Mouse (Mus musculus): ENCODE measurements around the gene Hnrnpd. TPM values are rescaled to one million over a fixed set of nuclear protein-coding genes. Genes with fewer than 3 reads are reported as not detected.

Hnrnpd gene
- polyA plus RNA-seq, 1 experiment = 171 TPM

GRCm38 (mm10) chr5:100000048-100000447 is 21.3 kb upstream of the Hnrnpd start:
- H3K36me3 ChIP-seq (ENCODE audit: control insufficient read depth, insufficient read depth) = no peaks in the 10 kb centered on the region
- no peaks in the 10 kb centered on the region for H3K79me3 ChIP-seq (ENCODE audit: low read depth)
- no peak overlapping the region for H3ac ChIP-seq (ENCODE audit: control insufficient read depth, insufficient read length, low read depth)
- TF ChIP-seq USF1 (IDR thresholded peaks at IDR 0.05; ENCODE audit: low read depth) (no peak), CTCF (IDR thresholded peaks at IDR 0.05; ENCODE audit: control insufficient read depth, insufficient read depth, insufficient read length) (no peak), FOSL1 (IDR thresholded peaks at IDR 0.05; ENCODE audit: insufficient read depth, low read length, poor library complexity, severe bottlenecking) (no peak), CEBPB (IDR thresholded peaks at IDR 0.05; ENCODE audit: low read depth) (no peak), MYOG (IDR thresholded peaks at IDR 0.05; ENCODE audit: control insufficient read depth, extremely low read depth, insufficient read length) (no peak), MYOD1 (IDR thresholded peaks at IDR 0.05; ENCODE audit: control insufficient read depth, insufficient read length, low read depth) (no peak), MAX (IDR thresholded peaks at IDR 0.05) (no peak)
- no peaks in the 10 kb centered on the region for H3K27me3 ChIP-seq (ENCODE audit: control insufficient read depth, insufficient read depth, insufficient read length)
- no peak overlapping the region for H3K4me3 ChIP-seq (ENCODE audit: insufficient read depth, poor library complexity, severe bottlenecking)
- H3K79me2 ChIP-seq (ENCODE audit: control insufficient read depth, insufficient read depth) = no peaks in the 10 kb centered on the region

DNA sequence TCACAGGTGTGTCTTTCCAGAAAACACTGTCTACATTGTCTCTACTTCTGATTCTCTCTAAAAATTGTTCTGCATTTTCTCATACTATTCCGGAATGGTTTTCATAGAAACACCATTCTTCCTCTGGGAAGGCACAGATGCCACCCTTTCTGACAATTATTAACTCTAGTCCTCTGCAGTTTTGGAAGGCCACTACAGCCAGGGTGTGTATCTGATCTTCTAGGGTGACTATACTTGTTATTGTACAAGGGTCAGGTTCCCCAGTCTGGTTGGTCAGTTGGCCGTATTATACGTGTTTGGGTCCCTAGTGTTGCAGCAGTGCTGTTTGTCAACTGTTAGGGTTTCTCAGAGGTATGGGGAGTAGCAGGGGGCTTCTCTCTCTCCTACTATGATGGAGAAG is 15.9 kb upstream of the Hnrnpd start:
- Histone ChIP-seq H3K4me3 (ENCODE audit: insufficient read depth, poor library complexity, severe bottlenecking) (no peak overlapping the region), H3K36me3 (ENCODE audit: control insufficient read depth, insufficient read depth) (no peaks in the 10 kb centered on the region), H3K27me3 (ENCODE audit: control insufficient read depth, insufficient read depth, insufficient read length) (no peaks in the 10 kb centered on the region), H3K79me3 (ENCODE audit: low read depth) (no peaks in the 10 kb centered on the region), H3ac (ENCODE audit: control insufficient read depth, insufficient read length, low read depth) (no peak overlapping the region), H3K79me2 (ENCODE audit: control insufficient read depth, insufficient read depth) (no peaks in the 10 kb centered on the region)
- no peak for TF ChIP-seq MYOG (IDR thresholded peaks at IDR 0.05; ENCODE audit: control insufficient read depth, extremely low read depth, insufficient read length)
- no peak for TF ChIP-seq USF1 (IDR thresholded peaks at IDR 0.05; ENCODE audit: low read depth)
- no peak for TF ChIP-seq MAX (IDR thresholded peaks at IDR 0.05)
- TF ChIP-seq FOSL1 (IDR thresholded peaks at IDR 0.05; ENCODE audit: insufficient read depth, low read length, poor library complexity, severe bottlenecking) = no peak
- no peak for TF ChIP-seq CEBPB (IDR thresholded peaks at IDR 0.05; ENCODE audit: low read depth)
- TF ChIP-seq CTCF (IDR thresholded peaks at IDR 0.05; ENCODE audit: control insufficient read depth, insufficient read depth, insufficient read length) = no peak
- TF ChIP-seq MYOD1 (IDR thresholded peaks at IDR 0.05; ENCODE audit: control insufficient read depth, insufficient read length, low read depth) = no peak

- Histone ChIP-seq H3K27me3 (ENCODE audit: control insufficient read depth, insufficient read depth, insufficient read length) (no peaks in the 10 kb centered on the region), H3K36me3 (ENCODE audit: control insufficient read depth, insufficient read depth) (no peaks in the 10 kb centered on the region), H3K79me2 (ENCODE audit: control insufficient read depth, insufficient read depth) (no peaks in the 10 kb centered on the region), H3ac (ENCODE audit: control insufficient read depth, insufficient read length, low read depth) (no peak overlapping the region), H3K79me3 (ENCODE audit: low read depth) (no peaks in the 10 kb centered on the region), H3K4me3 (ENCODE audit: insufficient read depth, poor library complexity, severe bottlenecking) (no peak overlapping the region)
- TF ChIP-seq USF1 (IDR thresholded peaks at IDR 0.05; ENCODE audit: low read depth) = no peak
These were observed 15.4 kb upstream of the Hnrnpd start for GRCm38 (mm10) chr5:99994166-99994565.

GRCm38 (mm10) chr5:99983452-99984061 is 4.8 kb upstream of the Hnrnpd start:
- Histone ChIP-seq H3K79me3 (ENCODE audit: low read depth) (no peaks in the 10 kb centered on the region), H3K4me3 (ENCODE audit: insufficient read depth, poor library complexity, severe bottlenecking) (no peak overlapping the region), H3K27me3 (ENCODE audit: control insufficient read depth, insufficient read depth, insufficient read length) (no peaks in the 10 kb centered on the region), H3K79me2 (ENCODE audit: control insufficient read depth, insufficient read depth) (no peaks in the 10 kb centered on the region), H3K36me3 (ENCODE audit: control insufficient read depth, insufficient read depth) (no peaks in the 10 kb centered on the region), H3ac (ENCODE audit: control insufficient read depth, insufficient read length, low read depth) (no peak overlapping the region)
- TF ChIP-seq CEBPB (IDR thresholded peaks at IDR 0.05; ENCODE audit: low read depth) (no peak), MYOD1 (IDR thresholded peaks at IDR 0.05; ENCODE audit: control insufficient read depth, insufficient read length, low read depth) (no peak), FOSL1 (IDR thresholded peaks at IDR 0.05; ENCODE audit: insufficient read depth, low read length, poor library complexity, severe bottlenecking) (no peak)

DNA sequence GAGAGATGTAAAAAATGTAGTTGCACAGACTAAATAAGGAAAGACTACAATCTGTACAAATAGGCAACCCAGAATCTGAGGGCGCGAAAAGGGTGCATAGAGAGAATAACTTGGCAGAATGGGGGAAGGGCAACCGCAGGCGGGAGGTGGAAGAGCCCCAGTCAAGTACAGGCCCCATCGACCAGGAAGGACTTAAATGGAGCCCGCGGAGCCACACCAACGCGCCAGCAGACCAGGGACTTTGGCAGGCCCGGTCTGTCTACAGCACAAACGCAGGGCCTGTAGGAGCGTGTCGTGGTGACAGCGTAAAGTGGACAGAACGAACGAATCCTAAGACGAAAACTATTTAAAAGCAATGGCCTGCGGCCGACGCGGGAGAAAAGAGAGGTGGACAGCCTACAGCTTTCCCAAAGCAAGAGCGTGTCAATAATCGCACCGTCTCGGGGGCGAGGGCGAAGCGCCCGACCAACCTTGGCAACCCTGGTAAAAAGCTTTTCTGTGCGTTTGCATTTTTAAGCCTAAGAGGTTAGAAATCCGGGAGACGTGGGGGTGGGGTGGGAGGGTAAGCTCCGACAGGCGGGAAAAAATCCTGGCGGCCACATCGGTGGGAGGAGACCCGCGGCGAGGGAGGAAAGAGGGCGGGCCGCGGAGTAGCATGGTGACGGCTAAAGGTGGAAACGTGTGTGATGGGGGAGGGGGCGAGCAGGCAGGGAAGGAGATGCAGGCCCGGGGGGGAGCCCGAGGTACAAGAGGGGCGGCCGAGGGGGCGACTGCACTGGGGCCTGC is 1.0 kb downstream of the Hnrnpd start:
- peaks cover 51% of the 10 kb centered on the region for H3K36me3 ChIP-seq (ENCODE audit: control insufficient read depth, insufficient read depth)
- H3K79me2 ChIP-seq (ENCODE audit: control insufficient read depth, insufficient read depth) = peaks cover 54% of the 10 kb centered on the region
- TF ChIP-seq USF1 (IDR thresholded peaks at IDR 0.05; ENCODE audit: low read depth) (no peak), FOSL1 (IDR thresholded peaks at IDR 0.05; ENCODE audit: insufficient read depth, low read length, poor library complexity, severe bottlenecking) (no peak), MAX (IDR thresholded peaks at IDR 0.05) (peak; percentile 41)
- H3K4me3 ChIP-seq (ENCODE audit: insufficient read depth, poor library complexity, severe bottlenecking) = peak overlapping the region; percentile 60
- H3K79me3 ChIP-seq (ENCODE audit: low read depth) = peaks cover 52% of the 10 kb centered on the region
- no peaks in the 10 kb centered on the region for H3K27me3 ChIP-seq (ENCODE audit: control insufficient read depth, insufficient read depth, insufficient read length)
- H3ac ChIP-seq (ENCODE audit: control insufficient read depth, insufficient read length, low read depth) = peak overlapping the region; percentile 82

DNA sequence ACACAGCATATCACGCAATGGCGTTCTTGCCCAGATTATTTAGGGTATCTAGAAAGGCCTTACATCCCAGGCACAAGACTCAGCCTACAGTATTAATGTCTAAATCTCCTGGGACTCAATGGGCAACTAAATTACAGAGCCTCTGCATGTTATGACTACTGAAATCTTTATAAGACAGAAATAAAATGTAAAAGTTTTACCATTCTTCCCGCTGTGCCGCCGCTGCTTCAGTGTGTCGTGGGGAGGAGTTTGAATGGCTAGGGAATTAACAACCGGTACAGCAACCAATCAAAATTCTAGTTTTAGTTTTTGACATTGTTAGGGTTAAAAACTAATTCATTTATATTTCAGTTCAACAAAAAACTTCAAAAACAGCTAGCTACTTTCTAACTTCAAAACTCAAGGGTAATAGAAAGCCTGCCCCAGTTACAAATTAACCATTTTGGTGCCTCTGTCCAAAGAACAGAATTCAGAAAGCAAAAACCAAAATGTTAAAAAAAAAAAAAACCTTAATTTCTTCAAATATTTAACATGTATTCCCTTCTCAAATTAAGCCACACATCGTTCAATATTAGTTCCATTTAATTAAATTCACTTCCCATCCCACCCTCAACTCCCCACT is 2.3 kb downstream of the Hnrnpd start:
- Histone ChIP-seq H3K36me3 (ENCODE audit: control insufficient read depth, insufficient read depth) (peaks cover 62% of the 10 kb centered on the region), H3K4me3 (ENCODE audit: insufficient read depth, poor library complexity, severe bottlenecking) (peak overlapping the region; percentile 60), H3K27me3 (ENCODE audit: control insufficient read depth, insufficient read depth, insufficient read length) (no peaks in the 10 kb centered on the region), H3K79me2 (ENCODE audit: control insufficient read depth, insufficient read depth) (peaks cover 67% of the 10 kb centered on the region), H3K79me3 (ENCODE audit: low read depth) (peaks cover 65% of the 10 kb centered on the region), H3ac (ENCODE audit: control insufficient read depth, insufficient read length, low read depth) (no peak overlapping the region)
- TF ChIP-seq FOSL1 (IDR thresholded peaks at IDR 0.05; ENCODE audit: insufficient read depth, low read length, poor library complexity, severe bottlenecking) = no peak
- no peak for TF ChIP-seq MYOG (IDR thresholded peaks at IDR 0.05; ENCODE audit: control insufficient read depth, extremely low read depth, insufficient read length)
- no peak for TF ChIP-seq CTCF (IDR thresholded peaks at IDR 0.05; ENCODE audit: control insufficient read depth, insufficient read depth, insufficient read length)
- TF ChIP-seq MYOD1 (IDR thresholded peaks at IDR 0.05; ENCODE audit: control insufficient read depth, insufficient read length, low read depth) = no peak
- TF ChIP-seq MAX (IDR thresholded peaks at IDR 0.05) = no peak
- no peak for TF ChIP-seq CEBPB (IDR thresholded peaks at IDR 0.05; ENCODE audit: low read depth)
- no peak for TF ChIP-seq USF1 (IDR thresholded peaks at IDR 0.05; ENCODE audit: low read depth)

Measured in C2C12 (cell line).